Mouse (Mus musculus) megakaryocyte, embryonic 14.5 days (primary cell): Measurements from ENCODE around the gene Ehf.

Source experiments
- FLI1 ChIP-seq: IDR thresholded peaks from 2 replicates; pipeline ENCODE4 v1.6.1; 2012; ENCODE audit warnings: low read length, inconsistent platforms, mixed read lengths
- GATA1 ChIP-seq: IDR thresholded peaks from 3 replicates; pipeline ENCODE4 v1.6.1; 2012; ENCODE audit warnings: mixed read lengths, low read length, inconsistent platforms, borderline replicate concordance

DNA sequence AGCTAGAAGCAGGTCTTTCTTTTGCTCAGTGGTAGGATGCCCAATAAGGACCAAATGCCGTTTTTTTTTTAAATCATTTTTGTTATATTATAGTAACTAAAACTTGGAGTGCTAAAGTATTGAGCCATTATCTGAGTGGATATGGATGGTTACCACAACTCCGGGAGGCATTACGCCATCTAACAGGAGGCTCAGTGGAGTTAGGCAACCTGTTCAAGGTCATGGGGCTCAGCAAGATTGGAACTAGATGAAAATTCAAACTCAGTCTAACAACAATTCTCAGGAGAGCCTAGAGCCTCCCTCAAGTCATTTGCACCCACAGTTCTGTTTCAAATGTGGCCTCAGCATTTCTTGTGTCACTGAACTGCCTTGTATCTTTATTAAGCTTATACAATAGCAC is 12.9 kb downstream of the Ehf start:
- TF ChIP-seq GATA1 (no peak), FLI1 (no peak)
